Mouse (Mus musculus): ENCODE measurements at regions not wholly inside any gene's neighbourhood (a gene's known extent, or its start where the extent isn't known, plus 50 kb on each side); places are given as distances from the start of the nearest gene placed in this dataset.

GRCm38 (mm10) chr3:131014092-131014716 lies 96.1 kb upstream of the Lef1 start:
- no peak for ATAC-seq (ENCODE audit: low FRiP score, low read depth)
- H3K36me3 ChIP-seq = no peaks in the 10 kb centered on the region
- no peak overlapping the region for H3K9ac ChIP-seq (replicated peaks)
- no peak overlapping the region for H3K4me3 ChIP-seq
- no peak overlapping the region for H3K4me2 ChIP-seq (replicated peaks)
- 76% methylated on average over 12 of the region's 12 CpGs for WGBS
- H3K4me1 ChIP-seq = peaks cover 14% of the 10 kb centered on the region
- no peaks in the 10 kb centered on the region for H3K9me3 ChIP-seq
- H3K27me3 ChIP-seq = no peaks in the 10 kb centered on the region; the same call in 1 of the 2 replicates
- H3K27ac ChIP-seq (replicated peaks) = no peak overlapping the region

- Histone ChIP-seq H3K9me3 (no peaks in the 10 kb centered on the region), H3K27me3 (no peaks in the 10 kb centered on the region), H3K4me2 (replicated peaks) (no peak overlapping the region), H3K9ac (replicated peaks) (no peak overlapping the region), H3K27ac (replicated peaks) (no peak overlapping the region), H3K36me3 (no peaks in the 10 kb centered on the region), H3K4me1 (no peaks in the 10 kb centered on the region), H3K4me3 (no peak overlapping the region)
- no peak for ATAC-seq (ENCODE audit: low FRiP score, low read depth)
- WGBS = 78% methylated on average over 13 of the region's 13 CpGs
Observed at GRCm38 (mm10) chr3:131000701-131001100, 109.6 kb upstream of the Lef1 start.

GRCm38 (mm10) chr3:131000252-131000651 lies 110.0 kb upstream of the Lef1 start:
- ATAC-seq (ENCODE audit: low FRiP score, low read depth) = no peak
- H3K27me3 ChIP-seq = no peaks in the 10 kb centered on the region
- no peak overlapping the region for H3K27ac ChIP-seq (replicated peaks)
- no peak overlapping the region for H3K4me2 ChIP-seq (replicated peaks)
- no peaks in the 10 kb centered on the region for H3K36me3 ChIP-seq
- H3K9ac ChIP-seq (replicated peaks) = no peak overlapping the region
- H3K9me3 ChIP-seq = no peaks in the 10 kb centered on the region
- 79% methylated on average over 3 of the region's 3 CpGs for WGBS
- no peak overlapping the region for H3K4me3 ChIP-seq
- H3K4me1 ChIP-seq = no peaks in the 10 kb centered on the region

GRCm38 (mm10) chr3:130999818-131000217 lies 110.5 kb upstream of the Lef1 start:
- Histone ChIP-seq H3K4me3 (no peak overlapping the region), H3K36me3 (no peaks in the 10 kb centered on the region), H3K9me3 (no peaks in the 10 kb centered on the region), H3K4me1 (no peaks in the 10 kb centered on the region), H3K4me2 (replicated peaks) (no peak overlapping the region), H3K27me3 (no peaks in the 10 kb centered on the region), H3K9ac (replicated peaks) (no peak overlapping the region), H3K27ac (replicated peaks) (no peak overlapping the region)
- ATAC-seq (ENCODE audit: low FRiP score, low read depth) = no peak
- WGBS = 88% methylated on average over 6 of the region's 6 CpGs

- Histone ChIP-seq H3K4me2 (replicated peaks) (no peak overlapping the region), H3K36me3 (no peaks in the 10 kb centered on the region), H3K27ac (replicated peaks) (no peak overlapping the region), H3K4me3 (no peak overlapping the region), H3K9ac (replicated peaks) (no peak overlapping the region), H3K9me3 (no peaks in the 10 kb centered on the region), H3K4me1 (no peaks in the 10 kb centered on the region), H3K27me3 (no peaks in the 10 kb centered on the region)
- no peak for ATAC-seq (ENCODE audit: low FRiP score, low read depth)
- 83% methylated on average over 9 of the region's 10 CpGs for WGBS
Observed at GRCm38 (mm10) chr3:130998433-130998832, 111.8 kb upstream of the Lef1 start.

GRCm38 (mm10) chr3:130996786-130997185 lies 113.5 kb upstream of the Lef1 start:
- Histone ChIP-seq H3K4me3 (no peak overlapping the region), H3K27me3 (no peaks in the 10 kb centered on the region), H3K9ac (replicated peaks) (no peak overlapping the region), H3K4me2 (replicated peaks) (no peak overlapping the region), H3K4me1 (no peaks in the 10 kb centered on the region), H3K27ac (replicated peaks) (no peak overlapping the region), H3K9me3 (no peaks in the 10 kb centered on the region), H3K36me3 (no peaks in the 10 kb centered on the region)
- 43% methylated on average over 11 of the region's 11 CpGs for WGBS
- ATAC-seq (ENCODE audit: low FRiP score, low read depth) = no peak

GRCm38 (mm10) chr3:130991971-130992370 lies 118.3 kb upstream of the Lef1 start:
- H3K4me1 ChIP-seq = no peaks in the 10 kb centered on the region
- no peak overlapping the region for H3K4me3 ChIP-seq
- WGBS = 40% methylated on average over 9 of the region's 9 CpGs
- H3K9ac ChIP-seq (replicated peaks) = no peak overlapping the region
- no peaks in the 10 kb centered on the region for H3K36me3 ChIP-seq
- no peak overlapping the region for H3K27ac ChIP-seq (replicated peaks)
- ATAC-seq (ENCODE audit: low FRiP score, low read depth) = no peak
- H3K27me3 ChIP-seq = no peaks in the 10 kb centered on the region
- no peak overlapping the region for H3K4me2 ChIP-seq (replicated peaks)
- no peaks in the 10 kb centered on the region for H3K9me3 ChIP-seq

GRCm38 (mm10) chr3:130986708-130987107 lies 123.6 kb upstream of the Lef1 start:
- Histone ChIP-seq H3K4me1 (no peaks in the 10 kb centered on the region), H3K27me3 (no peaks in the 10 kb centered on the region), H3K36me3 (no peaks in the 10 kb centered on the region), H3K27ac (replicated peaks) (no peak overlapping the region), H3K4me2 (replicated peaks) (no peak overlapping the region), H3K9ac (replicated peaks) (no peak overlapping the region), H3K9me3 (no peaks in the 10 kb centered on the region), H3K4me3 (no peak overlapping the region)
- WGBS = 100% methylated on average over 2 of the region's 2 CpGs
- no peak for ATAC-seq (ENCODE audit: low FRiP score, low read depth)

- ATAC-seq (ENCODE audit: low FRiP score, low read depth) = no peak
- no peak overlapping the region for H3K9ac ChIP-seq (replicated peaks)
- 81% methylated on average over 2 of the region's 2 CpGs for WGBS
- no peaks in the 10 kb centered on the region for H3K4me1 ChIP-seq
- H3K27ac ChIP-seq (replicated peaks) = no peak overlapping the region
- no peaks in the 10 kb centered on the region for H3K9me3 ChIP-seq
- H3K36me3 ChIP-seq = no peaks in the 10 kb centered on the region
- H3K27me3 ChIP-seq = no peaks in the 10 kb centered on the region
- H3K4me2 ChIP-seq (replicated peaks) = no peak overlapping the region
- H3K4me3 ChIP-seq = no peak overlapping the region
Observed at GRCm38 (mm10) chr3:130986101-130986500, 124.2 kb upstream of the Lef1 start.

GRCm38 (mm10) chr3:130981566-130981965 lies 128.7 kb upstream of the Lef1 start:
- Histone ChIP-seq H3K36me3 (no peaks in the 10 kb centered on the region), H3K27me3 (no peaks in the 10 kb centered on the region), H3K9ac (replicated peaks) (no peak overlapping the region), H3K9me3 (no peaks in the 10 kb centered on the region), H3K27ac (replicated peaks) (no peak overlapping the region), H3K4me2 (replicated peaks) (no peak overlapping the region), H3K4me1 (no peaks in the 10 kb centered on the region), H3K4me3 (no peak overlapping the region)
- ATAC-seq (ENCODE audit: low FRiP score, low read depth) = no peak

GRCm38 (mm10) chr3:130978986-130979642 lies 131.2 kb upstream of the Lef1 start:
- no peak overlapping the region for H3K4me3 ChIP-seq
- H3K4me1 ChIP-seq = no peaks in the 10 kb centered on the region
- WGBS = 83% methylated on average over 14 of the region's 14 CpGs
- no peaks in the 10 kb centered on the region for H3K36me3 ChIP-seq
- H3K27ac ChIP-seq (replicated peaks) = no peak overlapping the region
- ATAC-seq (ENCODE audit: low FRiP score, low read depth) = no peak
- no peak overlapping the region for H3K9ac ChIP-seq (replicated peaks)
- H3K4me2 ChIP-seq (replicated peaks) = no peak overlapping the region
- no peaks in the 10 kb centered on the region for H3K9me3 ChIP-seq
- no peaks in the 10 kb centered on the region for H3K27me3 ChIP-seq

GRCm38 (mm10) chr3:130977921-130978700 lies 132.2 kb upstream of the Lef1 start:
- Histone ChIP-seq H3K9ac (replicated peaks) (no peak overlapping the region), H3K4me2 (replicated peaks) (no peak overlapping the region), H3K9me3 (no peaks in the 10 kb centered on the region), H3K4me1 (no peaks in the 10 kb centered on the region), H3K36me3 (no peaks in the 10 kb centered on the region), H3K4me3 (no peak overlapping the region), H3K27ac (replicated peaks) (no peak overlapping the region), H3K27me3 (no peaks in the 10 kb centered on the region)
- 57% methylated on average over 13 of the region's 13 CpGs for WGBS
- ATAC-seq (ENCODE audit: low FRiP score, low read depth) = no peak

Data from midbrain, embryonic 12.5 days (tissue).